Mouse (Mus musculus): Measurements from ENCODE around the gene Ppp1r18. TPM values are rescaled to one million over a fixed set of nuclear protein-coding genes. Genes with fewer than 3 reads are reported as not detected.

Gene Ppp1r18
- 28.5 and 30.3 TPM in 2 replicates for polyA plus RNA-seq (2015; fragmentation: Nextera tagmentation; extraction: Ambion mirVana)

DNA sequence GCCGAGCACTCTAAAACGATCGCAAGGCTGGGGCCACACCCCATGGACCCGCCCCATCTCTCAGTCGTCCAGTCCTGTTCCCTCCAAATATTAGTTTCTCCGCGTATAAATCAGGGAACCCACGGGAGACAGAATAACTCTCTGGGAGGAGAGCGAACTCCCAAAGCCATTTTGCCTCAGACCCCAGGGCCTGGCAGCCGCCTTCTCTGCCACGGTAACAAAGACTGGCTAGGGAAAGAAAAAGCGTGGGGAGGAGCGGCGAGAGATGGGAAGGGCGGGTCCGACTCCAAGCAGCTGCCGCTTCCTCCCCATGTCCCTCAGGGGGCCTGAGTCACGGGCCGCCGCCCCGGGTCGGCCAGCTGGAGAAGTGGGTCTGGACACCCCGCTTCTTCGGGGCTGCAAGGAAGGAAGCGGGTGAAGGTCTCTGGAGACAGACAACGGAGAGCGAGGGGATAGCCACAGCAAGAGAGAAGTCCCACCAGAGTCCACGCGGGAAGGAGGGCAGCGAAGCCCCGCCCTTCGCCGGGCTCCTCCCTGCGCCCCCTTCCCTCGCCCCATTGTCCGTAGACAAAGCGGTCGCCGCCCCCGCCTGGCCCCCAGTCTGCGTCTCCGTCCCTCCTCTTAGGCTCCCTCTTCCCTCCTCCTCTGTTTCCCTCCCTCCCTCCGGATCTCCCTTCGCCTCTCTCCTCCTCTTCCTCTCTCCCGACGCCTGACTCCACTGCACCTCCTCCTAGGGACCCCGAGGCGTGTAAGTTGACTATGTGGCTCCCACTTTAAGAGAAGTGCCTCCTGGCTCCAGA, at the start of gene Ppp1r18:
Gene Ppp1r18, plus strand, starts transcription at position 113 of the 800 bp plus-strand sequence.
- Histone ChIP-seq H3K4me1 (peaks cover 68% of the 10 kb centered on the region), H3K27me3 (no peaks in the 10 kb centered on the region), H3K36me3 (no peaks in the 10 kb centered on the region), H3K27ac (replicated peaks) (peak within 1 kb of the TSS; percentile 99), H3K9ac (peak within 1 kb of the TSS; percentile 69), H3K9me3 (replicated peaks) (no peaks in the 10 kb centered on the region), H3K4me2 (replicated peaks) (peak within 1 kb of the TSS; percentile 77), H3K4me3 (replicated peaks) (peak within 1 kb of the TSS; percentile 72)
- WGBS: under 1% methylated on average over 39 of the region's 48 CpGs
- ATAC-seq (ENCODE audit: insufficient number of reproducible peaks, low FRiP score, low TSS enrichment, low read depth): peak; percentile 83

- no peak overlapping the region for H3K4me3 ChIP-seq (replicated peaks)
- H3K9ac ChIP-seq: no peak overlapping the region
- H3K27me3 ChIP-seq: no peaks in the 10 kb centered on the region
- H3K36me3 ChIP-seq: no peaks in the 10 kb centered on the region
- H3K4me2 ChIP-seq (replicated peaks): no peak overlapping the region
- 0 out of 2 replicates have a peak overlapping the region, but pooled peaks have one; percentile 3 for H3K27ac ChIP-seq (replicated peaks)
- ATAC-seq (ENCODE audit: insufficient number of reproducible peaks, low FRiP score, low TSS enrichment, low read depth): no peak
- H3K9me3 ChIP-seq (replicated peaks): no peaks in the 10 kb centered on the region
- 53% methylated on average over 7 of the region's 7 CpGs for WGBS
- peaks cover 63% of the 10 kb centered on the region for H3K4me1 ChIP-seq
Measured at GRCm38 (mm10) chr17:35815836-35816235, 49.6 kb upstream of the Ppp1r18 start.

GRCm38 (mm10) chr17:35816686-35817085, 48.7 kb upstream of the Ppp1r18 start:
- Histone ChIP-seq H3K27me3 (no peaks in the 10 kb centered on the region), H3K27ac (replicated peaks) (peak overlapping the region; percentile 48), H3K36me3 (no peaks in the 10 kb centered on the region), H3K9ac (no peak overlapping the region), H3K4me2 (replicated peaks) (no peak overlapping the region), H3K4me1 (peaks cover 61% of the 10 kb centered on the region), H3K9me3 (replicated peaks) (no peaks in the 10 kb centered on the region), H3K4me3 (replicated peaks) (no peak overlapping the region)
- WGBS: 29% methylated on average over 11 of the region's 14 CpGs
- ATAC-seq (ENCODE audit: insufficient number of reproducible peaks, low FRiP score, low TSS enrichment, low read depth): no peak

DNA sequence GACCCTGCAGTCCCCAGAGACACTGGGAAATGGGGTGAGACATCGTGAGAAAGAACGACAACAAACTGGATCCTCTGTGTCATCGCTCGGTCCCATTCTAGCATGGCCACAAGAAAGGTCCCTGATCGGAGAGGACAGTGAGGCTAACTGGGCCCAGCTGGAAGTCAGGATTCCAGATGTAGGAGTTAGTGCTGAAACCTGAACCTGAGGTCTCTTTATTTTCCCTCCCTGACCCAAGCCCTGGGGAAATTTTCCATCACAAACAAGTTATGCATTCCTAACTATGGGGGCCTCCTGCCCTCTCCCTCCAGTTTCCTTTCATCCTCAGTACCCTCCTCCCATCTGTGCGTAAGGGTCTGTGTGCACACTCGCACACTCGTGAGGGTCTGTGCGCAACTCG, 48.2 kb upstream of the Ppp1r18 start:
- H3K27me3 ChIP-seq: no peaks in the 10 kb centered on the region
- peaks cover 61% of the 10 kb centered on the region for H3K4me1 ChIP-seq
- no peaks in the 10 kb centered on the region for H3K9me3 ChIP-seq (replicated peaks)
- 0 out of 2 replicates have a peak overlapping the region, but pooled peaks have one; percentile 6 for H3K4me2 ChIP-seq (replicated peaks)
- no peak overlapping the region for H3K9ac ChIP-seq
- no peaks in the 10 kb centered on the region for H3K36me3 ChIP-seq
- peak overlapping the region; percentile 63 for H3K27ac ChIP-seq (replicated peaks)
- 21% methylated on average over 10 of the region's 10 CpGs for WGBS
- no peak overlapping the region for H3K4me3 ChIP-seq (replicated peaks)
- no peak for ATAC-seq (ENCODE audit: insufficient number of reproducible peaks, low FRiP score, low TSS enrichment, low read depth)

GRCm38 (mm10) chr17:35820111-35820510, 45.3 kb upstream of the Ppp1r18 start:
- H3K4me1 ChIP-seq: peaks cover 56% of the 10 kb centered on the region
- H3K9ac ChIP-seq: no peak overlapping the region
- no peaks in the 10 kb centered on the region for H3K27me3 ChIP-seq
- WGBS: 77% methylated on average over 5 of the region's 5 CpGs
- no peak overlapping the region for H3K4me3 ChIP-seq (replicated peaks)
- H3K27ac ChIP-seq (replicated peaks): no peak overlapping the region
- no peak for ATAC-seq (ENCODE audit: insufficient number of reproducible peaks, low FRiP score, low TSS enrichment, low read depth)
- no peaks in the 10 kb centered on the region for H3K9me3 ChIP-seq (replicated peaks)
- no peak overlapping the region for H3K4me2 ChIP-seq (replicated peaks)
- no peaks in the 10 kb centered on the region for H3K36me3 ChIP-seq

- peak; percentile 80 for ATAC-seq (ENCODE audit: insufficient number of reproducible peaks, low FRiP score, low TSS enrichment, low read depth)
Measured at GRCm38 (mm10) chr17:35821439-35822430, 43.7 kb upstream of the Ppp1r18 start, which contains the start of gene Ier3. TSS of gene Ier3 (plus strand) at chr17:35821684.

DNA sequence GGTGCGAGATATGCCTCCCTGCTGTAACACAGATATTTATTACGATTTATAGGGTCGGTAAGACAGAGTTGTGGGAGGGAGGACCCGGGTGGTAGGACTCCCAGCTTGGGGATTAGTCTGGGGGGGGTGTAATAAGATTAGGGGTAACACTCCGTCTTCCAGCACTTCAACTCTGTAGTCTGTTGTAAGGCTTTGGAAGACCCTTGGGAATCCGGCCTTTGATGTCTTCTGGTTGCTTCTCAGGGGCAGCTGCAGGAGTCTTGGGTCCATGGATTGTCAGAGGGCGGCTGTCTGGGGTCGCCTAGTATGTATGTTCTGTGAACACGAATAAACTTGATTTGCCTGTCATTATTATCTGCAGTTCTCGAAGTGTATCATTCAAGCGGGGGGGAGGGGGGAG, 42.8 kb upstream of the Ppp1r18 start:
- ATAC-seq (ENCODE audit: insufficient number of reproducible peaks, low FRiP score, low TSS enrichment, low read depth): no peak
- no peaks in the 10 kb centered on the region for H3K27me3 ChIP-seq
- H3K9me3 ChIP-seq (replicated peaks): no peaks in the 10 kb centered on the region
- WGBS: 2% methylated on average over 11 of the region's 11 CpGs
- H3K4me2 ChIP-seq (replicated peaks): peak overlapping the region; percentile 94
- H3K27ac ChIP-seq (replicated peaks): peak overlapping the region; percentile 92
- H3K4me3 ChIP-seq (replicated peaks): peak overlapping the region; percentile 69
- H3K4me1 ChIP-seq: peaks cover 35% of the 10 kb centered on the region
- H3K36me3 ChIP-seq: peaks cover 24% of the 10 kb centered on the region
- H3K9ac ChIP-seq: peak overlapping the region; percentile 72

More at GRCm38 (mm10) chr17:35821439-35822430, 43.7 kb upstream of the Ppp1r18 start, which contains the start of gene Ier3:
- Histone ChIP-seq H3K9ac (peak within 1 kb of the TSS; percentile 72), H3K27ac (replicated peaks) (peak within 1 kb of the TSS; percentile 92), H3K4me2 (replicated peaks) (peak within 1 kb of the TSS; percentile 94), H3K4me1 (peaks cover 42% of the 10 kb centered on the region), H3K9me3 (replicated peaks) (no peaks in the 10 kb centered on the region), H3K36me3 (peaks cover 16% of the 10 kb centered on the region), H3K27me3 (no peaks in the 10 kb centered on the region), H3K4me3 (replicated peaks) (peak within 1 kb of the TSS; percentile 69)
- under 1% methylated on average over 62 of the region's 62 CpGs for WGBS

DNA sequence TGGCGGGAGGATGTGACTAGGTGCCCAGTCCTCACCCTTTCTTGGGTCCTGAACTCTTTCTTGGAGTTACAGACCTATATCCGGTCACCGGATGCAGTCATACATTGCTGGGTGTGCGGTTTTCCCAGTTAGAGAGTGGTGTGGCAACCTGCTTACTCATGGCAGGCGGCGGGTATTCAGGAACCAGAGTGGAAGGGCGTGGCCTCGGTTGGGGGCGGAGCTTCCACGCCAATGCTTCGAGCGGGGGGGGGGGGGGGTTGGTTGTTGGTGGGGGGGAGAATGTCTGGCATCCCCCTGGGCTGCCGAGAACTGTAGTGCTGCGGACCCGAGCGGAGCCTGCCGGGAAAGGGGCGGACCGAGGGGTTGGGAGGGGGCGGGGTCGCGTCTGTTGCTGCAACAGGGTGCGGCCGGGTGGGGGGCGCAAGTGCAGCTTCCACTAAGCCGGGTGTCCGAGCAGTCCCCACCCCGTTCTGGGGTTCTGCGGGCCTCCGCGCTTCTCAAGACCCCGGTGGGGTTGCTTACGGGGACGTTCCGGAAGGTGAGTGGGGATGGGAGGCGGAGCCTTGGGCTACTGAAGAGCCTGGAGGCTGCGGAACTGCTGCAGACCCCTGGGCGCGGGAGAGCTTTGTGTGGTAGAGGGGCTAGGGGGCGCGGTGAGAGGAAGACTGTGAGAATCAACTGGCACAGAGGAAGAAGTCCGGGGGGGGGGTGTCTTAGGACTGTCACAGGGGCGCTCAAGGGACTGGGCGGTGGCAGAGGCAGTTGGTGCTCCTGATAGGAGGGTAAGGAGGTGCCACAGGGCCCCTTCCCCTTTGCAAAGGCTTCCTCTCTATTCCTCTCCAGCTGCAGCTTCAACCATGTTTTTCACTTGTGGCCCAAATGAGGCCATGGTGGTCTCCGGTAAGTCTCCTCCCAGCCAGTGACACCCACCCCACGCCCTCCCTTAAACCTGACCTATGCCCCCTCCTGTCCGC, 42.1 kb upstream of the Ppp1r18 start, which contains the start of gene Flot1:
Gene Flot1, plus strand, starts transcription at position 267 of the 974 bp plus-strand sequence.
- under 1% methylated on average over 47 of the region's 47 CpGs for WGBS
- ATAC-seq (ENCODE audit: insufficient number of reproducible peaks, low FRiP score, low TSS enrichment, low read depth): peak; percentile 87
- no peaks in the 10 kb centered on the region for H3K27me3 ChIP-seq

GRCm38 (mm10) chr17:35824402-35824801, 41.0 kb upstream of the Ppp1r18 start:
- peak overlapping the region; percentile 94 for H3K4me2 ChIP-seq (replicated peaks)
- no peak overlapping the region for H3K9ac ChIP-seq
- H3K36me3 ChIP-seq: peaks cover 37% of the 10 kb centered on the region
- H3K27me3 ChIP-seq: no peaks in the 10 kb centered on the region
- H3K9me3 ChIP-seq (replicated peaks): no peaks in the 10 kb centered on the region
- H3K4me3 ChIP-seq (replicated peaks): peak overlapping the region; percentile 69
- H3K27ac ChIP-seq (replicated peaks): no peak overlapping the region; the same call in 1 of the 2 replicates
- 46% methylated on average over 7 of the region's 7 CpGs for WGBS
- H3K4me1 ChIP-seq: peaks cover 33% of the 10 kb centered on the region
- ATAC-seq (ENCODE audit: insufficient number of reproducible peaks, low FRiP score, low TSS enrichment, low read depth): no peak

More for the DNA sequence above, 42.1 kb upstream of the Ppp1r18 start, which contains the start of gene Flot1:
- Histone ChIP-seq H3K4me1 (peaks cover 33% of the 10 kb centered on the region), H3K4me3 (replicated peaks) (peak within 1 kb of the TSS; percentile 69), H3K4me2 (replicated peaks) (peak within 1 kb of the TSS; percentile 94), H3K27ac (replicated peaks) (peak within 1 kb of the TSS; percentile 93), H3K9me3 (replicated peaks) (no peaks in the 10 kb centered on the region), H3K36me3 (peaks cover 31% of the 10 kb centered on the region), H3K9ac (peak within 1 kb of the TSS; percentile 72)

All from embryonic facial prominence, embryonic 15.5 days (tissue).